Mouse (Mus musculus) left cerebral cortex, adult 18-20 months (tissue): ENCODE measurements around the gene Gas7. TPM values are rescaled to one million over a fixed set of nuclear protein-coding genes. Genes with fewer than 3 reads are reported as not detected.

Experiments used
- DNase-seq, 2 experiments: peaks; one replicate each; pipeline ENCODE4 v3.0.0; 2021 to 2022; ENCODE audit warnings: low spot score in 2 of 2, mixed read lengths in 1 of 2
- total RNA-seq, 2 experiments: library from RNA; stranded (reverse); gene quantifications; 2 replicates each; pipeline ENCODE4 v1.2.3; 2021

Gas7 gene
- total RNA-seq, 2 experiments from 2014 or later, result 523 to 544 TPM

DNA sequence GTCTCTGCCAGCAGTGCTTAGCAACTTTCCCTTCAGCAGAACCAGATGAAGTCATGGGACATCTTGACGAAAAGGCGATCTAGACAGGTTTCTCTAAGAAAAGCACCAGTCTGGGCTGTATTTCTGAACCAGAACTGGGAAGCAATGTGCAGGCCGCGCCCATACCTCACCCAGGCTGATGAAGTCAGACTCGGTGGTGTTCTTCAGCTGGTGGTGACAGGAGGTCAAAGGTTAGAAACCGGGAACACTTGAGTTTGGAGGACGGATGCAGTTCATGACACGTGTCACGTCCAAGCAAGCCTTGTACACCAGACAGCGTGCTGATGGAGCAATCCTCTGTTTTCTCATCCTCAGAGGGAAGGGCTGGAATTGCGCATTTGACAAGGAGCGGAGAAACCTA is 32.9 kb downstream of the Gas7 start:
- no peak for DNase-seq

DNA sequence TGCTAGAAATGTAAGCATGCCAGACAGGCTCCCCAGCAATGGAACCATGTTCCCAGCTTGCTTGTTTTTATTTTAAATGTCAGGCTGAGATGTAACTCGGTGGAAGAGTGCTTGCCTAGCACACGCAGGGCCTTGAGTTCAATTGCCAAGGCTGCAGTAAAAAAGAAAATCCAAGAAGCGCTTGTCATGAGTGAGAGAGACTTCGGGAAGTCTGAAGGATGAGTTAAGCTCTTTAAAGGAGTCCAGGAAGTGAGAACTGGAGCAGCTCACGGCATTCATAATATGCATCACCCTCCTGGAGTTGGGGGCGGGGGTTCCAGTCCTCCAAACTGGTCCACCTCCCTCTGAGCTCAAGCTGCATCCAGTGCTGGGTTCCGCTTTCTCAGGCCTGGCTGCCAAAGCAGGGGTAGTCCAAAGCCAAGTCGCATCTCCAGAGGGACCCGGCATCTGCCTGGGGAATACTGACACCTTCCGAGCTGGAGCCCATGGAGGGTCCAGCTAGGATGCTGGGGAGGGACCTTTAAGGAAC is 34.5 kb downstream of the Gas7 start:
- DNase-seq, result no peak

DNA sequence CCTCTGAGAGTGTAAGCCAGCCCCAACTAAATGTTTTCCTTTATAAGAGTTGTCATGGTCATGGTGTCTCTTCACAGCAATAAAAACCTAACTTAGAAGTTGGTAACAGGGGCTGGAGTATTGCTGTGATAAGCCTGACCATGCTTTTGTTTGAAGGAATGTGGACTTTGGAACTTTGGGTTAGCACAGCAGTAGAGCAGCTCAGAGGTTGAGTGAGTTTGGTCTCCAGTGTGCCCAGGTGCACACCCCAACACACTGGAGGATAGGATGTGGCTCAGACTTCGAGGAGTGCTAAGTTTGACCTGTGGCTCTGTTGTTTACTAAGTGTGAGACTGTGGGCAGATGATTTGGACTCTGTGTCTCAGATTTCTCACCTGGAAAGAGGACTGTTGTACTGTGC is 41.6 kb downstream of the Gas7 start:
- DNase-seq, result no peak

DNA sequence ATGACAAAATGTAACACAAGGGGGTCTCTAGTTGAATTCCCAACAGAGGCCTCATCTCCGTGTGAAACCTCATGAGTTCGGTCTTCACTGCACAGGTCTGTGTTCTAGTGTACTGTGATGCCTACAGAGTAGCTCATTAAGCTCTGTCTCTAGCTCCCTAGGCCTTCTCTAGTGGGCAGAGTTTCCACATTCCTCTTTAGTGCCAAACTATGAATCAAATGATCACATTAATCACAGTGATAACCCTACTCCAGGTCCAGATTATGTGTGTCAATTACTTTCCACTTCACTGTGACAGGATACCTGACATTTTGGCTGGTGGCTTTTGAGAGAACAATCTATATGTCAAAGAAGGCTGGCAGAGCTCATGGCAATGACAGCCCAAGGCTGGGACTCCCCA is 44.9 kb downstream of the Gas7 start:
- no peak for DNase-seq

DNA sequence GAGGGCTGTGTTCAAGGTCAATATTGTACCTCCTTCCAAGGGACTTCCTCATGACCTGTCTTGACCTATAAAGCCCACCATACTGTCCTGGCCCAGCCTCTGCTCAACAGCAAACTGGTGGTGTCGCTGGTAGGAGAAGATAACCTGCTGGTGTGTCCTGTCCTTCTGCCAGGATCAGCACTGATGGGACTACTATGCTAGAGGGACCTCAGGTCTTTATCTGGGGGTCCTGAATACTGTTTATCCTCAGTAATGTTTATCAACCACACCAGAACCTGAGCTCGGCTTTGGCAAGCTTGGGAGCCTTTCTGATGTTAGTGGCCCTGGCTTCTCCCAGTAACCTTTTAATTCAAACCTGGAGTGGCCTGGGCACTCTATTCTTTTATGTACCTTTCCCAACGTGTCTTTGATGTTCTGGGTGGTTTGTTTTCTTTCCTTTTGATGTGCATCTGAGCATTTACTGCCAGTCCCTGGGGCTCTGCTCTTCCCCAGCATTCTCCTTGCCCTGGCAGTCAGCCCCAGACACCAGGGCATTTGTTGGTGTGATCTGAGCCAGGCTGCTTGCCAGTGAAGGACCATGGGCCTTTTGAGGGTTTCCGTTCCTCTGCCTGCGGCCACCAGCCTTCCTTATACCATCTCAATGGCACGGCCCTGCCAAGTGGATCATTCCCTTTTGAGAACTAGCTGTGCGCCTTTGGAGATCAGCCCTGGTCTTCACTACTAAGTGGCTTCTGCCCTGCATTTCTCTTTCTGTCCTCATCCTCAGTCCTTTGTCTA is 46.4 kb downstream of the Gas7 start:
- DNase-seq, result no peak

DNA sequence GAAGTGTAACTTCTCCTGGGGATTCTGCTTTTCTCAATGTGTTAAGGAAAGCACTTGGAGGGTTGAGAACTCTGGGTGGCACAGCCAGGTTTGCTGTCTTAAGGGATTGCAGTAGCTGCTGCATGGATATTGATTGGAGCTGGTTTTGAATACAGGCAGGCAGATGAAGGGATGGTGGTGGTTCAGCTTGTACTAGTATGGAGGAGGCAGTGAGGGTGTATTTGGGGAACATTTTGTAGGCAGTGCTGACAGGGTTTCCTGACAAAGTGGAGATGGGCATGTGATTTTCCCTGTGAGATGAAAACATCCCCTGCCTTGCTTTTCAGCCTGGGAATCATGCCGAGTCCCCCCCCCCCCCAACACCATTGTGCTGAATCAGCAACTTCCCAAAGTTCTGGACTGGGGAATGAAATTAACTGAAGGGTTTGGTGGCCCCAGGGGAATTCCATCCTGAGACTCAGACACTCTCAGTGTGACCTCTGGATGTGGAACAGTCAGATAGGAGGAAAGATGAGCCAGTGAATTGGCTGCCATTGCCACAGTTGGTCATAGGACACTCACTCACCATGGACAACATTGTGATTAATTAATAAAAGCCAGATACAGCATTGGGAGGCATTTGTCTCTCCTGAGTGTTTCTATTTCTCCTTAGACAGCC is 54.1 kb downstream of the Gas7 start:
- DNase-seq, result no peak

DNA sequence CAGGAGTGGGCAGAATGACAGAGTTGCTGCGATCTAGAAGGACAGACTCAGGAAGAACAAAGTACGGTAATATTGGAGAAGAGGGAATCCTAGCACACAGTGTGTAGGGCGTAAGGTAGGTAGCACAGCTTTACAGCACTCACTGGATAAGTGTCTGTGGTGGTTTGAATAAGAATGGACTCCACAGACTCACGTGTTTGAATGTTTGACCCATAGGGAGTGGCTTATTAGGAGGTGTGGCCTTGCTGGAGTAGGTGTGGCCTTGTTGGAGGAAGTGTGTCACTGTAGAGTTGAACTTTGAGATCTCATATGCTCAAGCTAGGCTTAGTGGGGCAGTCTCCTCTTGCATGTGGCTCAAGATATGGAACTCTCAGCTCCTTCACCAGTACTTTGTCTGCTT is 55.6 kb downstream of the Gas7 start:
- DNase-seq, result no peak

DNA sequence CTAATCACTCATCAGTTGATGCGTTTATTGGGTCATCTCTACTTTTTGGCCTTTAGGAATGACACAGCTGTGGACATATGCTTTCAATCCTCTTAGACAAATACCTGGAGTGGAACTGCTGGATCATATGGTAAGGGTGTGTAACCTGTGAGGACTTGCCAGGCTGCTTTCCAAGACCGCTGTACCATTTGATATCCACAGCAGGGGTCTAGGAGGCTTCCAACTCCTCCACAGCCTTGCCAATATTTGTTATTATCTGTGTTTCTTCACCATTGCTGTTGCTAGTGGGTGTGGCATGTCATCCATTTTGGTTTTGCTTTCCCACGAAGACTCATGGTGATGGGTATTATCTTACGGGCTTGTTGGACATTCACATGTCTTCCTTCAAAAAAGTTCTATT is 57.8 kb downstream of the Gas7 start:
- no peak for DNase-seq

DNA sequence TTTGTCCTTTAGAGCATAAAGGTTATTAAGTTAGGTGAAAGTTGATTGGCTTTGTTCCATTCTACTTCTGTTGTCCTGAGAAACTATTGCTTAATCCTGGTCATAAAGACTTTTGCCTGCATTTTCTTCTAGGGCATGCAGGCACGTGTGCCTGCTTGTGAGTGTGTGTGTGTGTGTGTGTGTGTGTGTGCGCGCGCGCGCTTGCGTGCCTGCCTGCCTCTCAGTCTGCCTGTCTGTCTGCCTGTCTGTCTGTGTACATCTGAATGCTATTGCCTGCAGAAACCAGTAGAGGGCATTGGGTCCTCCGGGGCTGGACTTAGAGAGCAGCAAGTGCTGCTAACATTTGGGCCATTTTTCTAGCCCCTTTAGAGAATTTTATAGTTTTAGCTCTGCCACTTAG is 59.2 kb downstream of the Gas7 start:
- no peak for DNase-seq

DNA sequence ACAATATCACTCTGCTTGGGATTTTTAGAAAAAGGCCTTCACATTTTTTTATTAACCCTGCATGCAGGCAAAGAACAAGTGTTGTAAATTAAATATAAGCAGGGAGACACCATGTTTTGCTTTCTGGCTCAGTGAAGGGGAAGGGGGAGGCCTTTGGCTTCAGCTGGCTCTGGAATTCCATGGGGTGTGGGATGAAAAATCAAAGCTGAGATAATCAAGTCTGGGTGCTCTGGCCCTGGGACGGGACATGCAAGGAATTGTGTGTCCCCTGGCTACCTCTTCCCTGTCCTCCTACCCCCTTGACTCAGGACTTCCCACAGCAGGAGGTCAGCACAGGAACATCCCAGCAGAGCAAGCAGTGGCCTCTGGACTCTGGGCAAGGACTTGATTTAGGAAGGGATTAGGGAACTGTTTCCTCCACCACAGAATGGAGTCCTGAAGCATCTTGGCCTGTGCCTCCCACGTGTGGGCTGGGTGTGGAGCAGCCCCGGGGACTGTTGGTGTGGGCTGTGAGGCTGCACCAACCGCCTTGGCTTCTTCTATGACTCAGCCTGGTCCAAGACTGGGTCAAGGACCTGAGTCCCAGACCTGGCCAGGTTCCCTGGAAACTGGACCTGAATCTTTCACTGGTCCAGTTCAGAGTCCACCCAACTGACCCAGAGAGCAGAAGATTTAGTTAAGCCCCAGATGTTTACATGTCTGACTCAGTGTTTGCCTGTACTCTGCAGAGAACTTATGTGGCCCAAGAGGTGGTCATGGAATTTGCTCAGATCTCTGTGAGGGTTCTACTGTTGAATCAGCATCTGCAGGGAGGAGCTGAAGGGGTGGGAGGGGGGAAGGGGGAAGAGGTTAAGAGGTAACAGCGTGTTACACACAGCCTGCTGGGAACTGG is 60.0 kb downstream of the Gas7 start:
- DNase-seq, result no peak

DNA sequence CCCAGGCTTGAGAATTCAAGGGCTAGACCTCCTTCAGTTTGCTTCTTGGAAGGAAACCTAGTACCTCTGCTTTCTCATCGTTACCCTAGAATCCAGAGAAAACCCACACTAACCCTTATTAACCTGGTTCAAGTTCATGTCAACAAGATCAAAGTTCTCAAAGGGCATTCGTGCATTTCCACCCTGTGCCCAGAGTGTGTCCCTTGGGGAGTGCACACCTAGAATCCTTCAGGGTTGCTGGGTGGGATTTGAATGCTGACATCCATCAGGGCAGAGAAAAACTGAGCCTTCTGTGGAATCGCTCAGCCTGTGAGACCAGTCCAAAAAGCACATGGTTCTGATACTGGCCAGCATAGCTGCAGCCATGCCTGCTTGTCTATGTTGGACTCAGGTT is 60.7 kb downstream of the Gas7 start:
- DNase-seq, result no peak

DNA sequence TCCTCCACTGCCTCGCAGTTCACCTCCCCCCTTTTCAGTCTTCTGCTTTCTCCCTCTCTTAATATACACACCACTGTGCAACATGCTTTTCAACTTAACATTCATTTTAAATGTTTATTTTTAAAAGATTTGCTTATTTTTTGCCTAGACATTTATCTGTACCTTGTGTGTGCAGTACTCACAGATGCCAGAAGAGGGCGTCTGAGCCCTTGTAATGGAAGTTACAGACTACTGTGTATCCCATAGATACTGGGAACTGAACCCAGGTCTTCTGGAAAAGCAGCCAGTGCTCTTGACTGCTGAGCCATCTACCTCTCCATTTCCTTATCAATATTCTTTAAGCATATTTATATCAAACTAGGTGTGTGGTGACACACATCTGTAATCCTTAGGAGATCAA is 62.5 kb downstream of the Gas7 start:
- no peak for DNase-seq

DNA sequence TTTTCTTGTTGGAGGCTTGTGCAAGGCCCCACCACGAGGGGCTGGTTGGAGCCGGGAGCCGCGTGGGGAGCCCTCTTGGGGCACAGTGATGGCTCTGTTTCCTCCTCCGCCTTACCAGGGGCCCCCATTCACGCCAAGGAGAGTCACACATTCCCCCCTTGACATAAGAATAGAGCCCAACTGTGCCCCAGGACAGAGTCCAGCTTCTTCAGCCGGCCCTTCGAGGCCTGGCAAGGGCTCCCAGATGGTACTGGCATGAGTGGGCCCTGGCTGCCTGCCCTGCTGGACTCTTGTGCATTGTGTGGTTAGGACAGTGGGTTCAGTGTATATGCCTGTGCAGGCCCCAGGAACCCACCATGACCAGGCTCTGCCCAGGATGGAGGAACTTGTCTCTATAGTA is 63.7 kb downstream of the Gas7 start:
- peak; percentile 39 to 40 for DNase-seq

DNA sequence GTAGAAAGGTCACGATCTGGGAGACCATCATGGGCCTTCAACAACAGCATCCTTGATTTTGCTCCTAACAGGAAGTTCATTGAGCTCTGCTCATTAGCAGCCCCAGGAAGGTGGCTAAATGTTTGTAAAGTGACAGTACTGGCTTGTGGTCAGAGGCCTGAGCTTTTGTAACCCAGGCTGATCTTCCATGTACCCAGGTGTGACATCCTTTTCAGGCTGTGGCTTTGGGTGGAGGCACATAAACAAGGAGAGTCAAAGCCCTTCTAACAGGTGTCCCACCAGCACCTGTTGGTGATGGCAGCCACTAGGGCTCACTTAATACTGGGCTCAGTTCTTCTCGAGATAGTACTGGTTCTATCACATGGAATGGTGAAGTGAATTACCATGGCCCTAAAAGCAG is 67.4 kb downstream of the Gas7 start:
- DNase-seq, result no peak

DNA sequence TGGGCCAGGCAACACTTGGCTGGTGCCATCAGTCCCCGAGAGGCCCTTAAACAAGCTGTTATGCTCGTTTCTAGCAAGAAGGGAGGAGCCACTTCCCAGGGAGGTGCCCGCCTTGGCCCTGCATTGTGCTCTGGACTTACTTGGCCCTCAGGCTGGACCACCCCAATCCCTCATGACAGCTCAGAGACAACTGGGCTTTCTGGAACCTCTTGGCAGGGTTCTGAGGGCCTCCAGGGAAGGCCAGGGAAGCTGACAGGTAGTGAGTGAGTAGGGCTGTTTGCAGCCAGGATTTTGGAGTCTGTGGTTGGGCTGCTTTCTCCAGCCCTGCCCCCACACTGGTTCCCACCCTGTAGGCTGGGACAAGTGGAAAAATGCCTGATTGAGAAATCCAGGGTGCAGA is 68.6 kb downstream of the Gas7 start:
- no peak for DNase-seq

DNA sequence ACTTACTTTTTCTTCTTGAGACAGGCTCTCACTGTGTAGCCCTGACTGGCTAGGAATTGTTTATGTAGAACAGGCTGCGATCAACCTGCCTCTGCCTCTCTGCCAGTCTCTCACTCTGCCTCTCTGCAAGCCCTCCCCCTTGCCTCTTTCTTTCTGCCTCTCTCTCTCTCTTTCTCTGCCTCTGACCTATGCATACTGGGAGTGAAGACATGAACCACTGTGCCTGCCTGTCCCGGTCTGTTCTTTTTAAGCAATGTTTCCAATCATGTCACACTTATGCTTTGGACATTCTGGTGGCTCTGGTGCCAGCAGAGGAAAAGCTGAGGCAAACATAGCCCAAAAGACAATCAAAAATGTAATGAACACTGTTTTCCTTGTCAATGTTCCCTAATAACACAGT is 69.5 kb downstream of the Gas7 start:
- no peak for DNase-seq

DNA sequence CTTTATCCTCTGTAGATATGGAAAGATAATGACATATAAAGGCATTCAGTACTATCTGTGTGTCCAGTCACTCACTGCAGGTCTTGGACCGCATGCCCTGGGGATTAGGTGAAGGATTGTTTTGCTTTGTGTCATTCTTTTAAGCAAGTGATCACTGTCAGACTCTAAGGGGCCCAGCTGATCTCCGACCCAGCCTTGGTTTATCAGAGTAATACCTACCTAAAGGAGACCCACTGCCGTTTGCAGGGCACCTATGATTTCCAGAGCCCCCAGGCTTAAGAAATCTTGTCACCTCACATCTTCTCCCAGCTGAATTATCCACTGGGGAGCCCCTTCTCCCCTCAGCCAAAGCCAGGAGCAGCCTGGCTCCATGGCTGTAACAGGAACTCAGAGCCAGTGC is 70.6 kb downstream of the Gas7 start:
- DNase-seq, result no peak

DNA sequence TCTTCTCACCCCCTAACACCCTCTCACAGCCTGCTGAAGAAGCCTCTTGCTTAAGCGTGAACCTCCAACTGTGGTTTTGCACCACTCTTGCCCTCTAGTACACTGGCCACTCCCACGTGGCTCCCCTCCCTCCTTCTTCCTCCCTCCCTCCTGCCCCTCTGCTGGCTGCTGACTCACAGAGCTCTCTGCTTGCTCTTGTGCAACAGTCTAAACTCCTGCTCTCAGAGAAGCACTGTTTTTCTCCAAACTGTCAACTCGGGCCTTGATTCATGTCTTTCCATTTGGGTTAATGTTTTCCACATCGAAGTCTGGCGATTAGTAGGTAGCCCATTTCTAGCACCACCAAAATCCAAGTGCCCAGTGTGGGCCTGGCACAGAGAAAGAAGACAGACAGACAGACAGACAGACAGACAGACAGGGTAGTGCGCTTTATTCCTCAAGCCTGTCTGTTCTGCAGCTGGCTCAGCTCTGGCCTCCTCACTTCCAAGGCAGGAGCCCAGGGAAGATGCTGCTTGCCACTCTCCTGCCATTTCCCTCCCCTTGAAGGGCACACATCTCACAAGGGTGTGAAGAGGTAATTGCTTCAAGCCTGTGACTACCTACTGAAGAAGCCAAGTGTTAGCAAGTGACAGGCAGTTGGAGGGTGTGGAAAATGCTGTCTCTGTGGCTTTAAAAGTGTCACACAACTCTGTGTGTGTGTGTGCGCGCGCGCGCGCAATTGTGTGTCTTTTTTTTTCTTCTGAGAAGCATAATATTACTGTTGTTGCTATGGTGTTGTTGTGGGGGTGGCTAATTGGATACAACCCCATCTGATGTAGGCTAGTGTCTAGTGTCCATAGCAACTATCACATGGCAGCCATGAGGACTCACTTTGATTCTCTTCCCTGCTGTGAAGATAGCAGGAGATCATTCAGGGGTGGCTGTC is 71.6 kb downstream of the Gas7 start:
- peak; percentile 23 to 35 for DNase-seq

DNA sequence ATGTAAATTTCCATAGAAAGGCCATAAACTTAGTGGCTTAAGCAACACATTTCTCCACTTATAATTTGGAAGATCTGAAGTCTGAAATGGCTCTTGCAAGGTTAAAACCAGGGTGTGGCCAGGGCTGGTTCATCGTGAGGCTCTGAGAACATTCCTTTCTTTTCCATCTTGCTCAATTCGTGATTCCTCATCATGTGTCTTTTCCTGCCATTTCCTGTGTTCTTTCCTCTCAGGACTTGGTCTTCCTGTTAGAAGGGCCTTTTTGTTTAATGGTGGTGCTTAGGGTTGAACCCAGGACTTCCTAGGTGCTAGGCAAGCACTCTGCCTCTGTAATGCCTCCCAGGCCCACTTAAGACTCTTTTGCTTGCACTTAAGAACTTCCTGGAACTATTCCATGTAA is 76.0 kb downstream of the Gas7 start:
- no peak for DNase-seq

DNA sequence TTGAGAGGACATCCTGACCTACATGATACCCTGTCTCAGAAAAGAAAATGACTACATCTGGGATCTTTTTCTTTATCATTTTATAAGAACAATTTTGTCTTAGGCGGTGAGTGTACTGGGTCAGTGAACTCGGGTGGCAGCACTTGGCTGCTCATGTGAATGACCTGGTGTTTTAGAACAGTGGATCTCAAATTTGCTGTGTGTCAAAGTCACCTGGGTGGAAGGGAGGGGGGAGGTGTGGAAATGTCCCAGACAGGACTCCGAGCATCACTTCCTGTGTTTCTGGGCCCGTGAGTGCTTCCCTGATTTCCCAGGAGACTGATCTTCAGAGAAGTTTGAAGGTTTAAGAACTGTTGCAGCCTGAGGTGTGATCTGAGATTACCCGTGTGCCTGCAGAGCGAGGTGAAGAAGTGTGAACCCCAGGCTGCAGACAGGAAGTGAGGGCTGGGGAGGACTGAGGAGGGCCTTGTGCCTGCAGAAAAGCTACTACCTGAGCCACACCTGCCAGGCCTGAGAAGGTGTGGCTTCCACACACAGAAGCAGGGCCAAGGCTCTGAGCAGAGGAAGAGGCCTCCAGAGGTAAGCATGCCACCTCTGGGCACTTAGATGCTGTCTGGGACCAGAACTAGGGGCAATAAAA is 76.8 kb downstream of the Gas7 start:
- no peak for DNase-seq
